Mouse (Mus musculus) erythroblast, adult 5-6 weeks (primary cell): ENCODE measurements around the gene Gja6. TPM values are rescaled to one million over a fixed set of nuclear protein-coding genes. Genes with fewer than 3 reads are reported as not detected.
A peak's percentile ranks its signal among the peaks of the same experiment; 100 is the strongest.

Experiments used
- ATAC-seq: replicated peaks from 2 replicates; pipeline ENCODE4 v1.8.0; 2016; ENCODE audit warnings: moderate number of reproducible peaks, mild to moderate bottlenecking, moderate TSS enrichment, inconsistent platforms; ENCODE audit not compliant: poor library complexity, low FRiP score, severe bottlenecking
- total RNA-seq, 2 experiments: library from RNA; stranded (forward) in 1 of 2; stranded (reverse) in 1 of 2; fragments of 150-400 nt in 1 of 2; fragments of 200-764, 138-1000 nt in 1 of 2; gene quantifications; 2 replicates each; pipeline versions ENCODE4 v1.2.3 to v1.2.4; 2015 to 2017; ENCODE audit warnings: low replicate concordance in 2 of 2

Gene Gja6
- total RNA-seq (2015; ENCODE audit: low replicate concordance) = not detected in 2 replicates
- not detected in 2 replicates for total RNA-seq (2017; ENCODE audit: low replicate concordance)

DNA sequence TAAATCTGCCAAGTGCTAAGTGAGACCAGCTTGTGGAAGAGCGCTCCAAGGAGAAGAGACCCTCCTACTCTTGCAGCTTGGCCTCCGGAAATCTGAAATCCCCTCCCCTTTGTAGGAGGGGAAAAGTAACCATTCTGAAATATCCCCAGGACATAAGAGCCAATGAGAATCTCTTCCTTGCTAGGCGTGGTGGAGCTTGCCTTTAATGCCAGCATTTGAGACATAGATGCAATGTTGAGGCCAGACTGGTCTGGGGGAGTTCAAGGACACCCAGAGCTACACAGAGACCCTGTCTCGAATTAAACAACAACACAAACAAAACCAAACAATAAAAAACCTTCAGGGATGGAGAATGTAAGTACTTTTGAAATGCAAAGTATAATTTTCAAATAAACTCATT lies at the start of gene Gja6:
Gene Gja6, minus strand, starts transcription at position 101 of the 400 bp plus-strand sequence.
- no peak for ATAC-seq

DNA sequence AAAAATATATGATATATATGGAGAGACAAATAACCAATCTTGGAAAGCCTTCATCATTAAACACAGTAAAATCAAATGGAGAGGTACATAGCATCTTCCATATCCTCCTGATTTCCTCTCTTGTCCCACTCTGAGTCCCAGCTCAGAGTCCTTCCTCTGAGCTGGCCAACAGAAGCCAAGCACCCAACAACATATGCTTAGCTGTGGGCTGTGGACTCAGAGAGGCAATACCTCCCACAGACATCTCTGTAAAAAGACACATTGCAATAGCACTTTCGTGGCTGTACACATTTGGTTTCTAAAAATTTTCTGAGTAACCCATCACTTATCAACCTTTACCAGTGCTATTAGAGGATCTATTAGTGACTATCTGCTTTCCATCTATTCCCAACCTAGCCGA lies 42.7 kb upstream of the Gja6 start:
- ATAC-seq = no peak

DNA sequence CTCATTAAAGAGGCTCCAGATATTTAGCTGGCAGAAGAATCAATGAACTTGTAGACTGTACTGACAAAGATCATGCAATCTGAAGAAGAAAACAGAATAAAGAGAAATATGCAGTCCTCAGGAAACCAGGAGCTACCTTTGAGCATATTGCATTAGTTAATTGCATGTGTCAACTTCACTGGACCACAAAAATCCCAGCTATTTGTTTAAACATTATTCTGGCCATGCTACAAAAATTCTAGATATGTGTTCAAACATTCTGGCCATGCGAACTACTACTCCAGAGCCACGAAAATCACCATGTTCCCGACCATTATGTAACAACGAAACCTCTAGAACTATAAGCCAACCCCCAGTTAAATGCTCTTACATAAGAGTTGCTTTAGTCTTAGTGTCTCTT lies 37.9 kb upstream of the Gja6 start:
- ATAC-seq = no peak

DNA sequence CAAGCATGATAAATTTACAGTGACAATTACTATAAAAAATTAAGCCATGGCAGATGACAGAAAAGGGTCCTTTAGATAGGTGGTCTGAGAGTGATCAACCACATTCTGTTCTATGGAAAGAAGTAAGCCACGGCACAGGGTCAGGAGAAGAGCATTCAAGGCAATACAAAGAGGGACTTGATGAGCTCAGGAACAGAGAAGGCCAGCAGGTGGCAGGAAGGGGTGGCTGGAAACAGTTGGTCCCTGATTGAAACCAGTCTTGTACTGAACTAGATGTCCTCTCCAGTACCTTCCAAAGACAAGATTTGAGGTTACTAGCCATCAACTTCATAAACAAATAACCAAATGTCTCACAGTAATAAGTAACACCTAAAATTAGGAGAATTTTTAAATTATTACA lies 28.7 kb upstream of the Gja6 start:
- ATAC-seq = no peak

DNA sequence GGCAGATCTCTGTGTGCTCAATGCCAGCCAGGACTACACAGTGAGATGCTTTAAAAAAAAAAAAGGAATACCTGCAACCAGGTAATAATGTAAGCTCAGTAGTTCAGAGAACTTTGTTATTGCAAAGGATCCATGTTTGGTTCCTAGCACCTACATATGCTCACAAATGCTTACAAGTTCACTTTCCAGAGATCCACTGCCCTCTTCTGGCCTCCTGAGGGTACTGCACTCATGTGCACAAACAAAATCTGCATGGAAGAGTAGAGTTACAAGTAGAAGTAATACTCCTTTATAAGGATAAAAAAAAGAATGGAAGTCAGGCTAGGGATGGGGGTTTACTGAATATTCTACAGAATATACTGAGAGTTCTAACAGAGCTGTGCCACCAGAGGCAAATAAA lies 23.8 kb upstream of the Gja6 start:
- no peak; the same call in 1 of the 2 replicates for ATAC-seq

DNA sequence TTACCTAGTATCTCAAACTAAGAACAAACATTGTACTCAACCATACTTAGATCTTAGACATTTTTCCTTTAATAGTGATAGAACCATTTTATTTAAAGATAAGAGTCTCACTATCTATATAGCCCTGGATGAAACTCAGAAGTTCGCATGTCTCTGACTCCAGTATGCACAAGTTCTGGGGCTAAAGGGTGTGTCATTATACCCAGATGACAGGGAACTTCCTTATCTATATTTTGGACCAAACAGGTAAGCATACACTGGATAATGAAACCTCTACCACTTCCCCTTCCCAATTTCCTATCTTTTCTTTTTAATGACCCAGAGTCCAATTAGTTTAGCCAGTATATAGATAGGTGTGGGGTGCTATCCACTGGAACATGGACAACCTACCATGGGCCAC lies 22.0 kb upstream of the Gja6 start:
- ATAC-seq = no peak

DNA sequence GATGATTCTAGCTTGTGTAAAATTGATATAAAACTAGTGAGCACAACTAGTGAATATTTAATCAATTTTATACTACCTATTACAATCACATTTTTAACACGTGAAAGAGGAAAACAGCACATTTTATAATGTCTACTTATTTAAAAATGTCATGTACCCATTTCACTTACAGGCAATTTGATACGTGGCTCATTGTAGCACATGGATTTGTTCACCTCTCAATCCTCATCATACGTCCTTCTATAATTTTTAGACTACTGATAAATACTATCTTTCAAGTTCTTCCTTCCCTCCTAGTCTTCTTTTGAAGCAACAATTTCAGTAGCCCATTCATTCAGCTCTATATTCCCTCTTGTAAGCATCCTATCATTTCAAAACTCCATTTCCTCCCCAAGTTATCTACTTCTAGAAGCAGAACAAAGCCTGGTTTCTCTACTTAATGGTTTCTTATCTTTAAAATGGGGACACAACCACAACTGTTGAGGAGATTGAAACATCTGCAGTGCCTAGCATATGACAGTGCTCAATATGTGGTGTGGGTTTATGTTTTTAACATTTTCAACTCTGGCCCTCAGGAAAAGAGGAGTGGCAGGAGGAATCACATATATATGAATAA lies 12.3 kb upstream of the Gja6 start:
- no peak for ATAC-seq

DNA sequence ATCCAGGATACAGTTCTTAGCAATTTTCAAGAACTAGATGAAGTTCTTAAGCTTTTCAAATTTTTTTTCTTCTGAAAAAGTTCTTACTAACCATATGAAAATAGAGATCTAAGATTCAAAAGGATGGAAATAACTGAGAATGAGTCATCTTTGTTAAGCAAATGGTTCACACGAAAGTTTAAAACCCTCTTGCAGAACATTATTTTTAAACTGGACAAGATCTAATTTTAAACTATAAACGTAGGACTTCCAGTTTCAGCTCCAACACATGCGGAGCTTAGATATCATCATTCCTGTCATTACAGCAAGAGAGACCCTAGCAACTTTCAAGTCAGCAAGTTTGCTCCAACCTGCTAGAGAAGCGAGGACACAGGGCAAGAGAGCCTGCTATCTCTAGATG lies 375 bp downstream of the Gja6 start:
- ATAC-seq = no peak

DNA sequence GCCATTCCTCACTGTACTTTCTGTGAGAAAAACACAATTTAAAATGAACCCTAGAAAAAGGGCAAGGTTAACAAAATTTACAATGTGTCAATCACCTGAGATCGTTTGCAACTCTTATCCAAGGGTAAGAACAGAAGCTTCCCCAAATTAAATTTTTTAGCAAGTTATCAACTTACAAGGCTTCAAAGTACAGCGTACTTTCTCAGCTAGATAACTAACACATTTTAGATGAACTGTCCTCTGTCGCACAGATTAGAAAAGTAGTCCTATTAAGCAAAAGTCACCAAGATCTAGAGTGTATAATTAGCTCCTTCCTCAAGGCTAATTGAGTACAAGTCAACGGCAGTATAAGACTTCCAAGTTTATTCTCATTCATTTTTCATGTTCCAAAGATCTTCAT lies 939 bp downstream of the Gja6 start:
- no peak for ATAC-seq

DNA sequence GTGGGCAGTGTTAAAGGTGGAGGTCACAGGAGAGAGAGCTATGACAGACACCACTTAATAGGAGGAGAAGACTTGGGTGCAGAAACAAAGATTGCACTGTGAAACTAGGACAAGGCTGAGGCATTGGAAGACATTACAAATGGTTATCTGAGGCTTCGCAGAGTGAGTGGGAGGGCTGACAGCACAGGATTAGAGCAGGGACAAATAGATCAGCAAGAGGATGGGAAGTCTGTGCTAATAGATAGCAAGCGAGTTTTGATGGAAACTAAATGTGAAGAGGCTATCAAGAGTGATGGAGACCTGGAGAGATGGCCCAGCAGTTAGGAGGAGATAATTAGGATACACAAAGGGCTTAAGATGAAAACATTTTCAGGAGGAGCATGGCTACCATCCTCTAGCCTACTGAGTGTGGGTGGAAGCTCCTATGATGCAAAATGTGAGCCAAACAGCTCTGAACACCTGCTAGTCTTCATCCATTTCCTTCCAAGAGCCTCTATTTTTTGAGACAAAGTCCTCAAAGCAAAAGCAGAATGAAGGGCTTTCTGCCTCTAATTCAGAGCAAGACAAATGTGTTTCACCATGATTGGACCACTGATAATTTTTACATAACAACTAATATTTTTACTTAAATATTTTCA lies 1.7 kb downstream of the Gja6 start:
- peak; percentile 65 for ATAC-seq

DNA sequence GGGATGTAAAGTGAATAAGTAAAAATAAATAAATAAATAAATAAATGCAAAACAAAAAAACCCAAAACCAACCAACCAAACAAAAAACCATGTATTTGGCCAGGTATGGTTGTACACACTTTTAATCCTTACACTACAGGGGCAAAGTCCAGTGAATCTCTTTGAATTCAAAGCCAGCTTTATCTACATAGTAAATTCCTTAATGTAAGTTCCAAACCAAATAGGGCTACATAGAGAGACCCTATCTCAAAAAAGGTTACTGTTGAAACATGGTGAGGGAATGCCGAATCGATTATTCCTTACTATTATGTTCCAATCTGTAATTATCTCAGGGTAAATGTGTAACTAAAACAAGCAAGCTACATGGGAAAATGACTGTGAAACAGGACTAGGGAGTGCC lies 5.7 kb downstream of the Gja6 start:
- no peak for ATAC-seq

DNA sequence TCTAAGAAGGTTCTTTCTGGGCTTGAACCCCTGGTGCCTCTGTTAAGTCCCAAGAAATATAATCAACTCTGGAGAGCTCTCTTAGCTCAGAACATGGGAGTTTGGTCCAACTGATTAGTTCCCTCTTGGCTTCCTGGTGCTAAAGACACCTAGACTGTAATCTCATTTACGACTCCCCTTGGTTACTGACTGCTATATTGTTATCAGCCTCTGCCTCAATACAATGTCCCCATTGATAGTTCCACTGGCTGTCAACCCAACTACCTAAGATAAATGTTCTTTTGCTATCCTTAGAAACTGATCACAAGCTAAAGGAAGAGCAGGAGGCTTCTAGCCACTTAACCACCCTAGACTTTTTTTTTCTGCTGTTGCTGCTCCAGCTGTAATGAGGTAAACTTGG lies 14.8 kb downstream of the Gja6 start:
- ATAC-seq = no peak

DNA sequence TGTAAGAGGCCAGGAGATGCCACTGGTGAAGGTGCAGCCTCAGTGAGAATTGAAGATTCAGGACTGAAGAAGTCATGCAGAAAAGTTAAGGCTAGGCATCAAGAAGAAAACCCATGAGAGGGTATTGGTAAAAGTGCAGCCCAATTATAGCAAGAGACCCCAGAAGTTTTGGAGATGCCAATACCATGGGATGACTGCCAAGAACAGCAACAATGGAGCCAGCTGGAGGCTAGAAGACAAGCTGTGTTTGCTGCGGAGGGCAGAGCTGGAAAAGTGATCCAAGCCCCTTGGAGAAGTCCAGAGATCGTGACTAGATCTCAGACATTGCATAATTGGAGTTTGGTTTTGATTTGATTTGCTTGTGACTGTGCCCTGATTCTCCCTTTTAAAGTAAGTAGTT lies 20.6 kb downstream of the Gja6 start:
- ATAC-seq = no peak

DNA sequence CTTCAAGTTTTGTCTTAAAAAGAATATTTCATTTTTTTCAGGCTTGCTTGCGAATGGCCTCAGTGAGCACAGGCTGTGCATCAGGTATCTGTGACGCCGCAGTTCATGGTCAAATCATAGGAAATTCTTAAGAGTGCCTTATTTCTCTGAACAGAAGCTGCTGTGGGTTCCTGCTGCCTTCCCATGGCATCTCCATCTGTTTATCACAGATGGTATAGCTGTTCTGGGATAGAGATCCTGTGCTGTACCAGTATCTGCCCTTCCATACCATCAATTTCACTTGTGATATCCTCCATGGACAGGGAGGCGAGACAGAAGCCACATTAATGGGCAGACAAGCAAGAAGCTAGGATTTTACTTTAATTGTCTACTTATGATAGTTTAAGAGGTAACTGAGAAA lies 40.3 kb downstream of the Gja6 start:
- no peak for ATAC-seq

DNA sequence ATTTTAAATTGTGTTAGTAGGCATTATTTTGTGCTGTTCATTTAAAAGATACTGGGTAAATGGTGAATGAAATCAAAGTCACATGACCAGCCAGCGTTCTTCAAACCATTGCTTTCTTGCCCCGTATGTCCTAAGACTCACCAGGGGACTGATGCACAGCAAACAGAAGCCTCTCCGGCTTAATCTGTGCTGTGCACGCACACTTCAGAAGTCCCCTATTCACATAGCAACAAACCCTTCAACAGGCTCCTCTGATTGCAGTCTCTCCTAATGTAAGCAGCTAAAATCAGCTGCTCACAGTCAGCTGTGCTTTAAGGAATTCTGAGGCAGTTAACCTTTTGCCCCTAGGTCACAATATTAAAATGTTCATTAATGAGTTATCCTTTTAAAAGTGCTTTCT lies 41.8 kb downstream of the Gja6 start:
- ATAC-seq = no peak

DNA sequence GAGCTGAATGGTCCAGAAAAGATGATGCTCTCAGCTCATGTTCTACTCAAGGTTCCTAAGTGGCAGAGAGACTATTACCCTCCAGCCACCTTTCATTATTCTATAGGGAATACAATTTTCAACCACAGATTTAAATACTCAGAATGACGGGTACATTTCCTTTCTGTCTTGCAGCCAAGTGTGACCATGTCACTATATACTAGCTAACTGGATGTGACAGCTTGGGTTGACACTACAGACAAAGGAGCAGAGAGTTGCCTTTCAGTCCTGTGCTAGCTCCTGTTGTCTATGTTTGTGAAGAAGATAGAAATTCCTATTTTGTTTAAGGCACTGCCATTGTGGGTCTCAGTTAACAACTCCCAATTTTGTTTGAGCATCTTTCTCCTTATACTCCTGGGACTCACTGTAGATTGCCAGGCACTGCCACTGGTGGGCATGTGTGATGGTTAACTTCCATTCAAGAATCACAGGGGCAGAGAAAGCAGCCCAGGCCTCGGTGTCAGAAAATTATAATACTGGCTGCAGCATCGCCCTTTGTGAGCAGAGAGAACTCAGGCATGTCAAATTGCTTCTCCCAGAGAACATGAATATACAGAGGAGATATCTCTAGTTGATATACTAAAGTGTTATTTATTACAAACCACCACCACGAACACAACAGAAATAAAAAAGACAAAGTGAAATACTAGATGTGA lies 43.0 kb downstream of the Gja6 start:
- ATAC-seq = no peak

Other genes starting within 250 kb of the Gja6 start
- gene Ppef1, start 171.3 kb downstream of the Gja6 start, total RNA-seq (2015; ENCODE audit: low replicate concordance) = not detected in 2 replicates
- gene Ppef1, start 171.3 kb downstream of the Gja6 start, total RNA-seq (2017; ENCODE audit: low replicate concordance) = not detected in 2 replicates
- gene Rs1, start 139.0 kb downstream of the Gja6 start, total RNA-seq (2015; ENCODE audit: low replicate concordance) = not detected in 2 replicates
- not detected in 2 replicates for gene Rs1, start 139.0 kb downstream of the Gja6 start, total RNA-seq (2017; ENCODE audit: low replicate concordance)
- gene Cdkl5, start 87.7 kb upstream of the Gja6 start, total RNA-seq (2015; ENCODE audit: low replicate concordance) = 0.19 TPM in 1 of 2 replicates, not detected in the other
- gene Cdkl5, start 87.7 kb upstream of the Gja6 start, total RNA-seq (2017; ENCODE audit: low replicate concordance) = 0.26 TPM in 1 of 2 replicates, not detected in the other
- gene Scml2, start 210.1 kb upstream of the Gja6 start, total RNA-seq (2015; ENCODE audit: low replicate concordance) = 1.3 and 15.4 TPM in 2 replicates
- gene Scml2, start 210.1 kb upstream of the Gja6 start, total RNA-seq (2017; ENCODE audit: low replicate concordance) = 0.56 and 3.8 TPM in 2 replicates